Mouse (Mus musculus) forebrain, embryonic 12.5 days (tissue): ENCODE measurements around the gene Irf1. TPM values are rescaled to one million over a fixed set of nuclear protein-coding genes. Genes with fewer than 3 reads are reported as not detected.

Experiments
- ATAC-seq: fragments of 200-750 bp; cut with Nextera tagmentation; 2 replicates; pipeline ENCODE4 v1.8.0; 2017; ENCODE audit warnings: moderate TSS enrichment; ENCODE audit not compliant: low FRiP score
- H3K27ac ChIP-seq: fragments of 300-500 bp; sonication (generic); 2 replicates; pipeline ENCODE4 v1.5.1; 2016; ENCODE audit warnings: mild to moderate bottlenecking
- H3K27me3 ChIP-seq: fragments of 300-500 bp; sonication (generic); 2 replicates; pipeline ENCODE4 v1.6.1; 2016; ENCODE audit warnings: mild to moderate bottlenecking
- H3K36me3 ChIP-seq: fragments of 300-500 bp; sonication (generic); replicated peaks from 2 replicates; pipeline ENCODE4 v1.6.1; 2016; ENCODE audit warnings: mild to moderate bottlenecking
- H3K4me1 ChIP-seq: fragments of 300-500 bp; sonication (generic); 2 replicates; pipeline ENCODE4 v1.6.1; 2016
- H3K4me2 ChIP-seq: fragments of 300-500 bp; sonication (generic); 2 replicates; pipeline ENCODE4 v1.6.1; 2016; ENCODE audit warnings: mild to moderate bottlenecking, moderate library complexity
- H3K4me3 ChIP-seq: fragments of 300-500 bp; sonication (generic); replicated peaks from 2 replicates; pipeline ENCODE4 v1.5.1; 2016; ENCODE audit warnings: mild to moderate bottlenecking
- H3K9ac ChIP-seq: fragments of 300-500 bp; sonication (generic); 2 replicates; pipeline ENCODE4 v1.6.1; 2016; ENCODE audit warnings: mild to moderate bottlenecking
- H3K9me3 ChIP-seq: fragments of 300-500 bp; sonication (generic); 2 replicates; pipeline ENCODE4 v1.6.1; 2016
- WGBS: fragments of 180-500 bp; shearing (Covaris S2); methylation state at CpG from one replicate; pipeline ENCODE4 v1.1.7; 2016; 5-methylcytosine and 5-hydroxymethylcytosine counted together
- microRNA-seq: library from miRNA; unstranded; fragments of <30 nt; microRNA quantifications from one replicate; pipeline ENCODE4, GENCODE M21; 2017
- polyA plus RNA-seq: library from polyadenylated mRNA; unstranded; fragments of >200 nt; fragmentation: Nextera tagmentation; extraction: Ambion mirVana; gene quantifications from 2 replicates; pipeline ENCODE4 v1.2.1, GENCODE M21; 2016

The Irf1 gene
- polyA plus RNA-seq, 1 experiment from 2014 or later, result 3.9 TPM

- Histone ChIP-seq H3K4me2 (no peak overlapping the region), H3K27ac (no peak overlapping the region), H3K4me1 (no peaks in the 10 kb centered on the region)
Observed at GRCm38 (mm10) chr11:53821230-53821944, 51.6 kb downstream of the Irf1 start.

DNA sequence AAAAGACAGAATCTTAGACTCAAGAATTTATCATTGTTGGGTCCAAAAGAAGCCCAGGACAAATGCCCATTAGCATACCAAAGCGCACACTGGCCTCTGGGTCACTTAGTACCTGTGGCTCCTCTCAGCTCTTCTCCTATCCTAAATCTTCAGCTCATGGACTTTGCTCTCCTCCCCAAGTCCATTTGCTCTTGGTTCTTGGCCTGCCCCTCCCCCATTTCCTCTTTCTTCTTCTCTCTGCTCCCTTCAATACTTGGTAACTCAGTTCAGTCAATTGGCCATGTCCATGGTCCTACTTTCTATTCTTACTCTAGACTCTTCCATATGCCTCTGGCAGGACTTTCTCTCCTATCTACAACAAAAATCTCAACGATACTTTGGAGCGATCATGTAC is 52.1 kb downstream of the Irf1 start:
- no peak overlapping the region for H3K4me3 ChIP-seq
- no peaks in the 10 kb centered on the region for H3K9me3 ChIP-seq
- no peaks in the 10 kb centered on the region for H3K36me3 ChIP-seq
- H3K27ac ChIP-seq, result no peak overlapping the region
- no peak overlapping the region for H3K4me2 ChIP-seq
- no peaks in the 10 kb centered on the region for H3K4me1 ChIP-seq
- WGBS, result 97% methylated on average over 3 of the region's 3 CpGs
- no peak overlapping the region for H3K9ac ChIP-seq
- no peak for ATAC-seq
- no peaks in the 10 kb centered on the region for H3K27me3 ChIP-seq

More at GRCm38 (mm10) chr11:53821230-53821944, 51.6 kb downstream of the Irf1 start:
- no peak overlapping the region for H3K9ac ChIP-seq
- H3K27me3 ChIP-seq, result no peaks in the 10 kb centered on the region
- ATAC-seq, result no peak
- no peaks in the 10 kb centered on the region for H3K9me3 ChIP-seq
- H3K4me3 ChIP-seq, result no peak overlapping the region
- no peaks in the 10 kb centered on the region for H3K36me3 ChIP-seq
- 82% methylated on average over 11 of the region's 11 CpGs for WGBS

DNA sequence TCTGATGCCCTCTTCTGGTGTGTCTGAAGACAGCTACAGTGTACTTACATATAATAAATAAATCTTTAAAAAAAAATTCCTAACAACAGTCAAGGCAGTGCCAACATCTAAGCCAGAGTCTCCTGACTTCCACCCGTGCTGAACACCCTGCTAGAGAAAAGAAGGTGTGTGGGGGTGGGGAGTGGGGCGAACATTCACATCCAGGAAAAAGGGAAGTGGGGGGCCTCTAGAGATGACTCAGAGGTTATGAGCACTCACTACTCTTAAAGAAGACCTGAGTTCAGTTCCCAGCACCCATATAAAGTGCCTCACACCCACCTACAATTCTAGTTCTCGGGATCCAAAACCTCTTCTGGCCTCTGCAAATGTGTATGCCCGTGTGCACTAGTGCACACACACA is 55.6 kb downstream of the Irf1 start:
- Histone ChIP-seq H3K9ac (no peak overlapping the region), H3K4me3 (no peak overlapping the region), H3K4me1 (no peaks in the 10 kb centered on the region), H3K27me3 (no peaks in the 10 kb centered on the region), H3K9me3 (no peaks in the 10 kb centered on the region), H3K27ac (no peak overlapping the region), H3K4me2 (no peak overlapping the region), H3K36me3 (no peaks in the 10 kb centered on the region)
- ATAC-seq, result no peak
- WGBS, result 83% methylated on average over 4 of the region's 4 CpGs

Small RNA genes within 50 kb of the gene (microRNA-seq; reads per million reads assigned to microRNA genes)
- gene Mir7671, result not detected

Other genes with a start within 250 kb of the Irf1 start
- 120 and 145 TPM in 2 replicates for gene Kif3a, start 202.6 kb upstream of the Irf1 start, polyA plus RNA-seq
- 1.4 and 2.6 TPM in 2 replicates for gene Il4, start 151.3 kb upstream of the Irf1 start, polyA plus RNA-seq
- not detected in 2 replicates for gene Il13, start 135.3 kb upstream of the Irf1 start, polyA plus RNA-seq
- 23.4 and 24.6 TPM in 2 replicates for gene Rad50, start 62.7 kb upstream of the Irf1 start, polyA plus RNA-seq
- gene Il5, start 49.2 kb upstream of the Irf1 start, polyA plus RNA-seq, result not detected in 2 replicates
- gene Gm17334, start 3.2 kb downstream of the Irf1 start, polyA plus RNA-seq, result not detected in 2 replicates
- 0.36 TPM in 1 of 2 replicates, not detected in the other for gene Gm12216, start 89.2 kb downstream of the Irf1 start, polyA plus RNA-seq
- 7.8 and 7.9 TPM in 2 replicates for gene Slc22a5, start 121.6 kb downstream of the Irf1 start, polyA plus RNA-seq
- 1.4 and 2.7 TPM in 2 replicates for gene Slc22a21, start 210.3 kb downstream of the Irf1 start, polyA plus RNA-seq